8 mouse cellular contexts compared by ENCODE assay signal in the genomic region with DNA sequence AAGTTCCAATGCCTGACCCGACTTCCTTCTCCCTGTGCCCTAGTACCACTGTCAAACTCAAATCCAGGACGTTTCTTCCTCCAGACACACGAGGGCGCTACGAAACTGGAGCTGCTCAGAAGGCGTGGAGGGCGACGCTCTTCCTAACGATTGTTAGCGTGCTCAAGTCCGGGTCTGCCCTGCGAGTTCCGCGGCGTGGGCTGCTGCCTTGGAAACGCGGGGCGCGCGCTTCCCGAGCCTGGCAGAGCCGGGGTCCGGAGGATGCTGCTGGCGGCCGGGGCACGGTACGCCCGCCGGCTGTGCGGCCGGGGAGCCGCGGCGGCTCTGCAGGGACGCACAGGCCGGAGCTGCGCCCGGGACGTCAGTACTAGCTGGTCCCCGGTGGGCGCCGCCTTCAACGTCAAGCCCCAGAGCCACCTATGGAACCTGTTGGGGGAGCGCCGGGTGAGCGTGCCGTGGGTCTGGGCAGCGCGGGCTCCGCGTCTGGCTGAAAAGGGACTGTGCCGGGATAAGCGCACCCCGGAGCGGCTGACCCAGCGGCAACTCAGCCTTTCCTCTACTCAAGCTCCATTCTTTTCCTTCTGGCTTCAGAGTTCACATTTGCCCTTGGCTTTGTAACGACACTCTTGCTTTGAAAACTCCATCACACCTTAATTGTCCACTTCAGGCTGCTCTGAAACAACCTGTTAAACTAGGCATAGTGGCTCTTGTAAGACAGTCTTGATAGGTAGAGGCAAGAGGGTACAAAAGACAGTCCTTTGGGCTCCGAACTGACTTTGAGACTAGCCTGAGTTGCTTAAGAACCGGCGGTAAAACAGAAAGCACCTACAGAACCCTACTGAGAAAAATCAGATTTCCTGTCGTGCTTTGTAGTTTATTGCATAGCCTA. TPM values are rescaled to one million over a fixed set of nuclear protein-coding genes. Genes with fewer than 3 reads are reported as not detected.
A peak's percentile ranks its signal among the peaks of the same experiment; 100 is the strongest.
DNase-seq lines count a peak whose midpoint lies in the region; ATAC-seq and TF ChIP-seq lines count a peak whose summit lies in the region.

A gene (plus strand): TSS at position 147 of the 889 bp plus-strand sequence.

- 0 out of 2 replicates have a peak, but pooled peaks have one; percentile 47 for TF ChIP-seq POLR2A in heart, adult 2 months (IDR thresholded peaks at IDR 0.05; ENCODE audit: insufficient read depth, low read depth, low read length)

- TF ChIP-seq CTCF in heart, adult 2 months (IDR thresholded peaks at IDR 0.05) = peak; percentile 96

- peak within 1 kb of the TSS; percentile 79 for H3K4me2 ChIP-seq in embryonic facial prominence, embryonic 14.5 days (ENCODE audit: low read depth, low read length)
- peak within 1 kb of the TSS; percentile 80 for H3K4me2 ChIP-seq in limb, embryonic 13.5 days (replicated peaks)
- peak within 1 kb of the TSS; percentile 81 for H3K4me2 ChIP-seq in midbrain, embryonic 16.5 days (ENCODE audit: low read length)

- no peak within 1 kb of the TSS for H3K27ac ChIP-seq in embryonic facial prominence, embryonic 14.5 days (replicated peaks; ENCODE audit: low read depth, low read length)
- peak within 1 kb of the TSS; percentile 70 for H3K27ac ChIP-seq in heart, adult 2 months
- no peak within 1 kb of the TSS for H3K27ac ChIP-seq in limb, embryonic 13.5 days
- H3K27ac ChIP-seq in midbrain, embryonic 16.5 days (ENCODE audit: low read length) = peak within 1 kb of the TSS; percentile 72

- H3K4me1 ChIP-seq in embryonic facial prominence, embryonic 14.5 days (ENCODE audit: control insufficient read depth, insufficient read depth, low read length) = peaks cover 4% of the 10 kb centered on the region
- H3K4me1 ChIP-seq in heart, adult 2 months (ENCODE audit: control insufficient read depth, insufficient read depth, low read length) = no peaks in the 10 kb centered on the region
- H3K4me1 ChIP-seq in limb, embryonic 13.5 days = peaks cover 5% of the 10 kb centered on the region
- peaks cover 9% of the 10 kb centered on the region for H3K4me1 ChIP-seq in midbrain, embryonic 16.5 days (ENCODE audit: control insufficient read depth, insufficient read depth, low read length)

- no peaks in the 10 kb centered on the region for H3K27me3 ChIP-seq in embryonic facial prominence, embryonic 14.5 days (replicated peaks; ENCODE audit: control insufficient read depth, insufficient read depth, low read length)
- H3K27me3 ChIP-seq in heart, adult 2 months (ENCODE audit: control insufficient read depth, insufficient read depth, low read length) = no peaks in the 10 kb centered on the region
- H3K27me3 ChIP-seq in limb, embryonic 13.5 days = peaks cover 19% of the 10 kb centered on the region
- H3K27me3 ChIP-seq in midbrain, embryonic 16.5 days (ENCODE audit: control insufficient read depth, insufficient read depth, low read depth, low read length) = no peaks in the 10 kb centered on the region

- H3K9ac ChIP-seq in embryonic facial prominence, embryonic 14.5 days (ENCODE audit: low read depth, low read length) = peak within 1 kb of the TSS; percentile 82
- peak within 1 kb of the TSS; percentile 69 for H3K9ac ChIP-seq in heart, adult 2 months (ENCODE audit: low read depth, low read length)
- peak within 1 kb of the TSS; percentile 70 for H3K9ac ChIP-seq in limb, embryonic 13.5 days
- H3K9ac ChIP-seq in midbrain, embryonic 16.5 days (ENCODE audit: low read depth, low read length) = peak within 1 kb of the TSS; percentile 79

- DNase-seq in 3T3-L1 (ENCODE audit: low read depth, low spot score) = peak; percentile 92
- DNase-seq in adrenal gland, postnatal 4 days (ENCODE audit: low spot score in 2 of 2) = peak; percentile 48 to 81
- peak; percentile 96 for DNase-seq in embryonic facial prominence, embryonic 14.5 days (ENCODE audit: low spot score)
- peak; percentile 87 to 88 for DNase-seq in heart, adult 2 months
- DNase-seq in kidney, adult 8-10 months = peak; percentile 81 to 86
- peak; percentile 80 to 88 for DNase-seq in spleen, postnatal 10 days (ENCODE audit: low spot score in 2 of 2)

- peaks cover 9% of the 10 kb centered on the region for H3K36me3 ChIP-seq in embryonic facial prominence, embryonic 14.5 days (ENCODE audit: control insufficient read depth, insufficient read depth, low read length)
- H3K36me3 ChIP-seq in heart, adult 2 months (ENCODE audit: control insufficient read depth, insufficient read depth, low read length) = no peaks in the 10 kb centered on the region
- H3K36me3 ChIP-seq in limb, embryonic 13.5 days = peaks cover 18% of the 10 kb centered on the region
- H3K36me3 ChIP-seq in midbrain, embryonic 16.5 days (ENCODE audit: control insufficient read depth, insufficient read depth, low read length) = 0 out of 2 replicates have a peak, but pooled peaks cover 3% of the 10 kb centered on the region

- H3K4me3 ChIP-seq in embryonic facial prominence, embryonic 14.5 days (ENCODE audit: low read depth, low read length) = peak within 1 kb of the TSS; percentile 78
- peak within 1 kb of the TSS; percentile 93 for H3K4me3 ChIP-seq in heart, adult 2 months
- H3K4me3 ChIP-seq in limb, embryonic 13.5 days = peak within 1 kb of the TSS; percentile 75
- H3K4me3 ChIP-seq in midbrain, embryonic 16.5 days (ENCODE audit: low read depth, low read length) = peak within 1 kb of the TSS; percentile 77

- intact Hi-C loops in heart, adult 2 months (cut with DNase I) = loop anchor here (10.0 kb wide), 2 partner anchors 530 to 660 kb away; a partner anchor contains a TSS

- H3K9me3 ChIP-seq in embryonic facial prominence, embryonic 14.5 days (ENCODE audit: control insufficient read depth, low read length) = no peaks in the 10 kb centered on the region
- H3K9me3 ChIP-seq in limb, embryonic 13.5 days = no peaks in the 10 kb centered on the region
- H3K9me3 ChIP-seq in midbrain, embryonic 16.5 days (replicated peaks; ENCODE audit: control insufficient read depth, low read length, poor library complexity, severe bottlenecking) = no peaks in the 10 kb centered on the region

- peak; percentile 81; the same call in 1 of the 2 replicates for TF ChIP-seq EP300 in heart, adult 2 months (IDR thresholded peaks at IDR 0.05; ENCODE audit: insufficient read depth, low read depth, low read length)

- no peaks in the 10 kb centered on the region for H3K79me2 ChIP-seq in heart, adult 2 months (replicated peaks; ENCODE audit: control insufficient read depth, insufficient read depth, low read length)

- ATAC-seq in embryonic facial prominence, embryonic 14.5 days (ENCODE audit: low read depth) = peak; percentile 96
- ATAC-seq in limb, embryonic 13.5 days (ENCODE audit: low FRiP score, low read depth) = peak; percentile 92
- peak; percentile 96 for ATAC-seq in midbrain, embryonic 16.5 days

- WGBS in embryonic facial prominence, embryonic 14.5 days = 2% methylated on average over 44 of the region's 61 CpGs
- under 1% methylated on average over 61 of the region's 61 CpGs for whole genome bisulfite sequencing in heart, adult 2 months
- WGBS in limb, embryonic 13.5 days = under 1% methylated on average over 61 of the region's 61 CpGs
- WGBS in midbrain, embryonic 16.5 days = under 1% methylated on average over 61 of the region's 61 CpGs

RNA-seq across cellular contexts. Expression of the gene that starts here (rescaled TPM):
- 10 to 100 TPM; 28.7 to 29.1 TPM for total RNA-seq in adrenal gland, postnatal 4 days (2021)
- polyA plus RNA-seq in embryonic facial prominence, embryonic 14.5 days (2014; fragmentation: Nextera tagmentation; extraction: Ambion mirVana) = 22.6 and 23.5 TPM in 2 replicates
- total RNA-seq in heart, adult 2 months (2021) = 10 to 100 TPM; 61.6 to 71.8 TPM
- polyA plus RNA-seq in heart, adult 2 months (2012; rRNA removed) = 26.0 and 38.4 TPM in 2 replicates
- 18.4 and 19.0 TPM in 2 replicates for polyA plus RNA-seq in limb, embryonic 13.5 days (2015; fragmentation: Nextera tagmentation; extraction: Ambion mirVana)
- 20.3 and 20.7 TPM in 2 replicates for polyA plus RNA-seq in midbrain, embryonic 16.5 days (2015; fragmentation: Nextera tagmentation; extraction: Ambion mirVana)

Comparison
In these comparisons a context has a peak if more than half of its experiments do, and no peak if none do; other contexts are left out.
1. H3K27ac ChIP-seq: peak in heart, adult 2 months (single experiment) and midbrain, embryonic 16.5 days (single experiment); none in embryonic facial prominence, embryonic 14.5 days (single experiment) and limb, embryonic 13.5 days (single experiment).
2. Peak in every context shown above with its lines, with median percentiles within 50 percentile points of each other: DNase-seq, ATAC-seq, H3K4me2 ChIP-seq, H3K4me3 ChIP-seq and H3K9ac ChIP-seq.